In genomic region chr19:6321786-6322621, GRCm38 (mm10) we compare ENCODE assay signal across 9 mouse cellular contexts. TPM values are rescaled to one million over a fixed set of nuclear protein-coding genes. Genes with fewer than 3 reads are reported as not detected.
A peak's percentile ranks its signal among the peaks of the same experiment; 100 is the strongest.
DNase-seq lines count a peak whose midpoint lies in the region; ATAC-seq and TF ChIP-seq lines count a peak whose summit lies in the region.
"Had no signal": no experiment of that assay in that cellular context is flagged by ENCODE, and none has a peak within 500 bp of the region (broad histone marks: within the 10 kb centered on the region; RNA-seq: fewer than 3 reads in every experiment).

No protein-coding gene starts in this region.

- TF ChIP-seq POLR2A in ES-Bruce4 (IDR thresholded peaks at IDR 0.05; ENCODE audit: insufficient read depth, low read length): no peak

- H3K9ac ChIP-seq in kidney, embryonic 15.5 days: no peak overlapping the region
- no peak overlapping the region for H3K9ac ChIP-seq in ES-Bruce4 (ENCODE audit: low read depth, poor library complexity, severe bottlenecking)
- no peak overlapping the region for H3K9ac ChIP-seq in forebrain, embryonic 13.5 days
- H3K9ac ChIP-seq: neural tube, embryonic 12.5 days had no signal

- H3K4me1 ChIP-seq in kidney, embryonic 15.5 days: no peaks in the 10 kb centered on the region
- H3K4me1 ChIP-seq in ES-Bruce4 (ENCODE audit: control insufficient read depth, insufficient read depth, low read length): peaks cover 4% of the 10 kb centered on the region
- no peaks in the 10 kb centered on the region for H3K4me1 ChIP-seq in forebrain, embryonic 13.5 days
- H3K4me1 ChIP-seq: neural tube, embryonic 12.5 days had no signal

- no peak overlapping the region for H3K4me3 ChIP-seq in kidney, embryonic 15.5 days (replicated peaks)
- H3K4me3 ChIP-seq in ES-Bruce4 (ENCODE audit: low read depth, low read length): peak overlapping the region; percentile 4; the same call in 1 of the 2 replicates
- H3K4me3 ChIP-seq in forebrain, embryonic 13.5 days: no peak overlapping the region
- H3K4me3 ChIP-seq: neural tube, embryonic 12.5 days had no signal

- TF ChIP-seq CTCF in ES-Bruce4 (IDR thresholded peaks at IDR 0.05; ENCODE audit: low read depth, low read length): no peak

- no peaks in the 10 kb centered on the region for H3K9me3 ChIP-seq in kidney, embryonic 15.5 days (replicated peaks)
- H3K9me3 ChIP-seq in ES-Bruce4 (replicated peaks; ENCODE audit: control insufficient read depth, insufficient read depth, low read length, poor library complexity, severe bottlenecking): no peaks in the 10 kb centered on the region
- H3K9me3 ChIP-seq in forebrain, embryonic 13.5 days (replicated peaks): no peaks in the 10 kb centered on the region
- H3K9me3 ChIP-seq: neural tube, embryonic 12.5 days had no signal

- H3K4me2 ChIP-seq in kidney, embryonic 15.5 days: no peak overlapping the region
- no peak overlapping the region for H3K4me2 ChIP-seq in forebrain, embryonic 13.5 days
- H3K4me2 ChIP-seq: neural tube, embryonic 12.5 days had no signal

- TF ChIP-seq EP300 in ES-Bruce4 (IDR thresholded peaks at IDR 0.05; ENCODE audit: insufficient read depth, low read depth, low read length): 0 out of 2 replicates have a peak, but pooled peaks have one; percentile 46

- 0 out of 2 replicates have a peak overlapping the region, but pooled peaks have one; percentile 18 for H3K27ac ChIP-seq in kidney, embryonic 15.5 days
- 0 out of 2 replicates have a peak overlapping the region, but pooled peaks have one; percentile 2 for H3K27ac ChIP-seq in ES-Bruce4 (ENCODE audit: insufficient read depth, low read length)
- no peak overlapping the region for H3K27ac ChIP-seq in forebrain, embryonic 13.5 days
- H3K27ac ChIP-seq: neural tube, embryonic 12.5 days had no signal

- WGBS in kidney, embryonic 15.5 days: 78% methylated on average over 33 of the region's 33 CpGs
- WGBS in forebrain, embryonic 13.5 days: 87% methylated on average over 33 of the region's 33 CpGs

- no peak for DNase-seq in kidney, adult 18-20 months
- DNase-seq in brain, adult 2 months (ENCODE audit: low read depth, low spot score): peak; percentile 77
- DNase-seq in lung, postnatal 14 days: peak; percentile 64
- DNase-seq in thymus, postnatal 4 days: no peak
- no peak for DNase-seq in layer of hippocampus, postnatal 10 days (ENCODE audit: low spot score in 2 of 2)

- no peak for ATAC-seq in kidney, embryonic 15.5 days (replicated peaks; ENCODE audit: low FRiP score)
- no peak for ATAC-seq in forebrain, embryonic 13.5 days

- H3K27me3 ChIP-seq in kidney, embryonic 15.5 days: no peaks in the 10 kb centered on the region
- no peaks in the 10 kb centered on the region for H3K27me3 ChIP-seq in ES-Bruce4 (ENCODE audit: control insufficient read depth, insufficient read depth, low read length, poor library complexity, severe bottlenecking)
- no peaks in the 10 kb centered on the region for H3K27me3 ChIP-seq in forebrain, embryonic 13.5 days
- H3K27me3 ChIP-seq: neural tube, embryonic 12.5 days had no signal

- H3K36me3 ChIP-seq in kidney, embryonic 15.5 days: peaks cover 74% of the 10 kb centered on the region
- H3K36me3 ChIP-seq in ES-Bruce4 (ENCODE audit: control insufficient read depth, insufficient read depth, low read length, poor library complexity, severe bottlenecking): peaks cover 22% of the 10 kb centered on the region
- peaks cover 14% of the 10 kb centered on the region; the same call in 1 of the 2 replicates for H3K36me3 ChIP-seq in forebrain, embryonic 13.5 days (ENCODE audit: poor library complexity, severe bottlenecking)

RNA-seq across cellular contexts. Expression of gene Men1, which starts 12.8 kb away (rescaled TPM):
- 82.1 and 91.8 TPM in 2 replicates for polyA plus RNA-seq in kidney, embryonic 15.5 days (2015; fragmentation: Nextera tagmentation; extraction: Ambion mirVana)
- polyA plus RNA-seq in ES-Bruce4 (2011; ENCODE audit: insufficient read depth, insufficient read length, low read depth, missing spikeins): 34.8 and 40.5 TPM in 2 replicates
- 10 to 100 TPM; 72.0 to 73.6 TPM for total RNA-seq in layer of hippocampus, postnatal 10 days (2021)
- 83.8 and 92.4 TPM in 2 replicates for polyA plus RNA-seq in forebrain, embryonic 13.5 days (2015; fragmentation: Nextera tagmentation; extraction: Ambion mirVana)

RNA-seq across cellular contexts. Expression of gene Cdc42bpg, which starts 15.7 kb away (rescaled TPM):
- 0.78 and 1.0 TPM in 2 replicates for polyA plus RNA-seq in kidney, embryonic 15.5 days (2015; fragmentation: Nextera tagmentation; extraction: Ambion mirVana)
- 57.7 and 60.5 TPM in 2 replicates for polyA plus RNA-seq in ES-Bruce4 (2011; ENCODE audit: insufficient read depth, insufficient read length, low read depth, missing spikeins)
- 1 to 10 TPM; 5.0 TPM for total RNA-seq in layer of hippocampus, postnatal 10 days (2021)
- polyA plus RNA-seq in forebrain, embryonic 13.5 days (2015; fragmentation: Nextera tagmentation; extraction: Ambion mirVana): 0.22 and 0.39 TPM in 2 replicates

RNA-seq across cellular contexts. Expression of gene Map4k2, which starts 18.9 kb away (rescaled TPM):
- polyA plus RNA-seq in kidney, embryonic 15.5 days (2015; fragmentation: Nextera tagmentation; extraction: Ambion mirVana): 18.7 and 21.9 TPM in 2 replicates
- polyA plus RNA-seq in ES-Bruce4 (2011; ENCODE audit: insufficient read depth, insufficient read length, low read depth, missing spikeins): 10.7 and 16.9 TPM in 2 replicates
- 10 to 100 TPM; 79.3 to 86.2 TPM for total RNA-seq in layer of hippocampus, postnatal 10 days (2021)
- polyA plus RNA-seq in forebrain, embryonic 13.5 days (2015; fragmentation: Nextera tagmentation; extraction: Ambion mirVana): 11.3 and 15.4 TPM in 2 replicates

RNA-seq across cellular contexts. Expression of gene Sf1, which starts 41.5 kb away (rescaled TPM):
- 155 and 165 TPM in 2 replicates for polyA plus RNA-seq in kidney, embryonic 15.5 days (2015; fragmentation: Nextera tagmentation; extraction: Ambion mirVana)
- 333 and 355 TPM in 2 replicates for polyA plus RNA-seq in ES-Bruce4 (2011; ENCODE audit: insufficient read depth, insufficient read length, low read depth, missing spikeins)
- 100 to 1,000 TPM; 190 to 194 TPM for total RNA-seq in layer of hippocampus, postnatal 10 days (2021)
- polyA plus RNA-seq in forebrain, embryonic 13.5 days (2015; fragmentation: Nextera tagmentation; extraction: Ambion mirVana): 134 and 139 TPM in 2 replicates

RNA-seq across cellular contexts. Expression of gene Ehd1, which starts 45.5 kb away (rescaled TPM):
- 67.8 and 81.8 TPM in 2 replicates for polyA plus RNA-seq in kidney, embryonic 15.5 days (2015; fragmentation: Nextera tagmentation; extraction: Ambion mirVana)
- polyA plus RNA-seq in ES-Bruce4 (2011; ENCODE audit: insufficient read depth, insufficient read length, low read depth, missing spikeins): 81.0 and 81.6 TPM in 2 replicates
- 10 to 100 TPM; 75.1 to 82.7 TPM for total RNA-seq in layer of hippocampus, postnatal 10 days (2021)
- polyA plus RNA-seq in forebrain, embryonic 13.5 days (2015; fragmentation: Nextera tagmentation; extraction: Ambion mirVana): 74.3 and 75.6 TPM in 2 replicates

Comparison
In these comparisons a context has a peak if more than half of its experiments do, and no peak if none do; other contexts are left out.
1. DNase-seq: peak in brain, adult 2 months (single experiment) and lung, postnatal 14 days (single experiment); none in kidney, adult 18-20 months (single experiment), thymus, postnatal 4 days (single experiment) and layer of hippocampus, postnatal 10 days (0 of 2).
2. RNA of gene Cdc42bpg, which starts 15.7 kb away (polyA plus RNA-seq): 57.7 to 60.5 TPM in ES-Bruce4; 0.78 to 1.0 TPM in kidney, embryonic 15.5 days and 0.22 to 0.39 TPM in forebrain, embryonic 13.5 days; every median in the first group is over 10 times any median in the second.